Mouse (Mus musculus): ENCODE measurements around the gene Crym.

Gene Crym

GRCm38 (mm10) chr7:120201771-120202170 lies at the start of gene Crym:
TSS of gene Crym (minus strand) at chr7:120202111.
- DNase-seq = peak; percentile 86

- no peak for DNase-seq
These were observed 39.2 kb upstream of the Crym start for GRCm38 (mm10) chr7:120241092-120241491.

- no peak for DNase-seq
These were observed 26.6 kb upstream of the Crym start for GRCm38 (mm10) chr7:120228541-120228940.

GRCm38 (mm10) chr7:120205989-120206388 lies 4.1 kb upstream of the Crym start:
- DNase-seq = peak; percentile 91

GRCm38 (mm10) chr7:120203789-120204188 lies 1.9 kb upstream of the Crym start, which contains the start of gene Abca14:
TSS of gene Abca14 (plus strand) at chr7:120203961.
- DNase-seq = peak; percentile 97

GRCm38 (mm10) chr7:120201231-120201744 lies 623 bp downstream of the Crym start:
- peak; percentile 88 for DNase-seq

- peak; percentile 34 for DNase-seq
These were observed 6.7 kb downstream of the Crym start for GRCm38 (mm10) chr7:120195207-120195606.

GRCm38 (mm10) chr7:120192816-120193215 lies 9.1 kb downstream of the Crym start:
- no peak for DNase-seq

- DNase-seq = peak; percentile 45
These were observed 9.7 kb downstream of the Crym start for GRCm38 (mm10) chr7:120192207-120192606.

- DNase-seq = peak; percentile 90
These were observed 11.7 kb downstream of the Crym start for GRCm38 (mm10) chr7:120190150-120190665.

- peak; percentile 80 for DNase-seq
These were observed 12.4 kb downstream of the Crym start for GRCm38 (mm10) chr7:120189369-120190149.

GRCm38 (mm10) chr7:120188946-120189345 lies 13.0 kb downstream of the Crym start:
- peak; percentile 31 for DNase-seq

GRCm38 (mm10) chr7:120182891-120183290 lies 19.0 kb downstream of the Crym start:
- no peak for DNase-seq

GRCm38 (mm10) chr7:120181401-120182230 lies 20.3 kb downstream of the Crym start:
- peak; percentile 61 for DNase-seq

- DNase-seq = peak; percentile 72
These were observed 21.4 kb downstream of the Crym start for GRCm38 (mm10) chr7:120180547-120180946.

GRCm38 (mm10) chr7:120178935-120179334 lies 23.0 kb downstream of the Crym start:
- peak; percentile 58 for DNase-seq

GRCm38 (mm10) chr7:120177611-120178010 lies 24.3 kb downstream of the Crym start:
- peak; percentile 25 for DNase-seq

- DNase-seq = peak; percentile 42
These were observed 27.0 kb downstream of the Crym start for GRCm38 (mm10) chr7:120174723-120175504.

- DNase-seq = peak; percentile 69
These were observed 28.2 kb downstream of the Crym start, which contains the start of gene Anks4b for GRCm38 (mm10) chr7:120173603-120174244. TSS of gene Anks4b (plus strand) at chr7:120173858.

- peak; percentile 81 for DNase-seq
These were observed 29.7 kb downstream of the Crym start for GRCm38 (mm10) chr7:120172188-120172700.

- peak; percentile 84 for DNase-seq
These were observed 38.2 kb downstream of the Crym start for GRCm38 (mm10) chr7:120163581-120164251.

All from heart, adult 11 months (tissue).